ENCODE assay signal across 8 mouse cellular contexts in the genomic region with DNA sequence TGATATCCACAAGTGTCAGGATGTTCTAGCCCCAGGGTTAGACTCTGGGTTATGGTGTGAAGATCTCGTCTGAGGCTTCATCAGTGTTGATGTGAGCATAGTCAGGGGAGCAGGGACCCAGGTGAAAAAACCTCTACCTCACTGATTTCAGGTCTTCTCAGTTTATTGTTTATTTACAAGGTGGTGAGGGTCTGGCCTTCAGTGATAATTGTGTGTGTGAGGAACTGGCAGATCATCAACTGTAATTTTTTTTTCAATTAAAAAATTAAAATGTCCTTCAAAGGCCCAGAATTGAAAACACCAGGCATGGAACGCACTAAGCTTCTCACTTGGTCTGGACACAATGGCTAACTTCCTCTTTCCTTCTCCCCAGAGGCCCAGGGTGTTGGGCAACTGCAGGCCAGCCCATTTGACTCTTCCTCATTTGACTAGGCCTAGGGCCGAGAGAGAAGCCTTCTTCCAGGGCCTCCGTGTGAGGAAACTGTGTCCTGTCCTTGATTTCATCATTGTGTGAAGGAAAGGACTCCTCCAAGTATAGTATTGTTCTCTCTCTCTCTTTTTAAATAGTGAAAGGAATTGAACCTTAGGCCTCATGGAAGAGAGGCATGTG.
DNase-seq lines count a peak whose midpoint lies in the region; ATAC-seq and TF ChIP-seq lines count a peak whose summit lies in the region.

No protein-coding gene starts in this region.

- no peak overlapping the region for H3K4me2 ChIP-seq in liver, postnatal 0 days (ENCODE audit: low read depth, low read length)
- H3K4me2 ChIP-seq in midbrain, embryonic 13.5 days (replicated peaks), result no peak overlapping the region

- no peak overlapping the region for H3K9ac ChIP-seq in liver, postnatal 0 days (replicated peaks)
- H3K9ac ChIP-seq in midbrain, embryonic 13.5 days (replicated peaks), result no peak overlapping the region

- H3K9me3 ChIP-seq in liver, postnatal 0 days (ENCODE audit: low read length), result no peaks in the 10 kb centered on the region
- H3K9me3 ChIP-seq in midbrain, embryonic 13.5 days, result no peaks in the 10 kb centered on the region

- peaks cover 2% of the 10 kb centered on the region; the same call in 1 of the 2 replicates for H3K4me1 ChIP-seq in liver, postnatal 0 days (ENCODE audit: insufficient read depth)
- H3K4me1 ChIP-seq in midbrain, embryonic 13.5 days (replicated peaks), result no peaks in the 10 kb centered on the region

- ATAC-seq in frontal cortex, adult (ENCODE audit: low TSS enrichment), result peak; percentile 44; the same call in 1 of the 2 replicates
- ATAC-seq in liver, postnatal 0 days, result peak; percentile 71
- no peak for ATAC-seq in midbrain, embryonic 13.5 days

- 43% methylated on average over 4 of the region's 4 CpGs for WGBS in liver, postnatal 0 days (ENCODE audit: insufficient replicate concordance)
- 79% methylated on average over 4 of the region's 4 CpGs for WGBS in midbrain, embryonic 13.5 days

- TF ChIP-seq CTCF in liver, postnatal 0 days (IDR thresholded peaks at IDR 0.05; ENCODE audit: low read depth), result no peak

- no peak for DNase-seq in frontal cortex, postnatal 10 days (ENCODE audit: low spot score in 2 of 2)
- DNase-seq in thymus, adult 18-20 months, result peak; percentile 4
- DNase-seq in thymus, postnatal 10 days (ENCODE audit: low spot score in 2 of 2), result no peak
- peak; percentile 69 for DNase-seq in liver, postnatal 0 days
- no peak for DNase-seq in embryo, embryonic 11 days
- DNase-seq in thymus, postnatal 14 days, result no peak

- H3K36me3 ChIP-seq in liver, postnatal 0 days (replicated peaks; ENCODE audit: insufficient read depth, low read length), result no peaks in the 10 kb centered on the region
- H3K36me3 ChIP-seq in midbrain, embryonic 13.5 days, result no peaks in the 10 kb centered on the region

- no peak for TF ChIP-seq EP300 in liver, postnatal 0 days (IDR thresholded peaks at IDR 0.05; ENCODE audit: low read depth)

- H3K27me3 ChIP-seq in liver, postnatal 0 days (ENCODE audit: insufficient read depth, low read length), result 0 out of 2 replicates have a peak, but pooled peaks cover 7% of the 10 kb centered on the region
- H3K27me3 ChIP-seq in midbrain, embryonic 13.5 days, result no peaks in the 10 kb centered on the region

- H3K27ac ChIP-seq in liver, postnatal 0 days (ENCODE audit: low read depth), result peak overlapping the region; percentile 51; the same call in 1 of the 2 replicates
- no peak overlapping the region for H3K27ac ChIP-seq in midbrain, embryonic 13.5 days

- H3K4me3 ChIP-seq in liver, postnatal 0 days (ENCODE audit: low read depth, low read length), result no peak overlapping the region
- H3K4me3 ChIP-seq in midbrain, embryonic 13.5 days (replicated peaks), result no peak overlapping the region

Comparison
In these comparisons a context has a peak if more than half of its experiments do, and no peak if none do; other contexts are left out.
1. DNase-seq: peak in thymus, adult 18-20 months (2 of 2) and liver, postnatal 0 days (single experiment); none in frontal cortex, postnatal 10 days (0 of 2), thymus, postnatal 10 days (0 of 2), embryo, embryonic 11 days (single experiment) and thymus, postnatal 14 days (single experiment).